Mouse (Mus musculus) embryonic fibroblast, embryonic 13.5 days (primary cell): ENCODE measurements around the gene Gm20878.
"Not testable (repeated sequence)": the region's sequence is repeated elsewhere in the genome, so short reads cannot be mapped to it uniquely, and the experiment has no call there.

Source experiments
- CTCF ChIP-seq: IDR thresholded peaks from 2 replicates; pipeline ENCODE4 v1.5.1; 2011; ENCODE audit warnings: mild to moderate bottlenecking, control low read depth, low read length, moderate library complexity, borderline replicate concordance; ENCODE audit not compliant: insufficient read depth
- POLR2A ChIP-seq: IDR thresholded peaks from 2 replicates; pipeline ENCODE4 v1.6.1; 2011; ENCODE audit warnings: low read depth, mild to moderate bottlenecking, control low read depth, low read length, moderate library complexity

DNA sequence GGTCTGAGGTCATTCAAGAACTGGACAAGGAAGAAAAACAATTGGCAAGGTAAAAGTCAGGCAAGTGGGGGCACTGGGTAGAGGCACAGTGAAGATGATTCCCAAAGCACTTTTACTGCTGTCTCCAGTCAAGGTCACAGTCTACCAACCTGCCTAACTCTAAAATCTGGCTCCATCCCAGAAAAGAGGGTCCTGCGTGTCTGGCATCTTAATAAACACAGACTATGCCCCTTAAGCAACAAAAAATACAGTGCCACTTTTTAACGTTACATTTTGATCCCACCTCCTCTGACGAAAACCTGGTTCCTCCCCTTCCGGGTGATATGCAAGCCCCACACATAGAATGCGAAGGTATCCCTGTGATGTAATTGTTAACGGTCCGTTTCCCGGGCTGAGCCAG lies at the start of gene Gm20878:
- not testable (repeated sequence) for TF ChIP-seq CTCF, POLR2A
